Mouse (Mus musculus) left cerebral cortex, postnatal 10 days (tissue): ENCODE measurements around the gene Inpp1. TPM values are rescaled to one million over a fixed set of nuclear protein-coding genes. Genes with fewer than 3 reads are reported as not detected.
"Not testable (repeated sequence)": the region's sequence is repeated elsewhere in the genome, so short reads cannot be mapped to it uniquely, and the experiment has no call there.

Experiments
- DNase-seq, 2 experiments: peaks; one replicate each; pipeline ENCODE4 v3.0.0; 2021 to 2022; ENCODE audit warnings: low spot score in 2 of 2, mixed read lengths in 1 of 2; ENCODE audit errors: extremely low spot score in 1 of 2
- intact Hi-C: fragments of 180-260 bp; cut with DNase I; formaldehyde crosslinking; loops from one replicate; pipeline ENCODE4 v1.15.1; 2025
- total RNA-seq, 2 experiments: library from RNA; stranded (reverse); gene quantifications; 2 replicates each; pipeline ENCODE4 v1.2.3; 2021

Gene Inpp1
- 10 to 100 TPM; 40.6 to 46.6 TPM for total RNA-seq

DNA sequence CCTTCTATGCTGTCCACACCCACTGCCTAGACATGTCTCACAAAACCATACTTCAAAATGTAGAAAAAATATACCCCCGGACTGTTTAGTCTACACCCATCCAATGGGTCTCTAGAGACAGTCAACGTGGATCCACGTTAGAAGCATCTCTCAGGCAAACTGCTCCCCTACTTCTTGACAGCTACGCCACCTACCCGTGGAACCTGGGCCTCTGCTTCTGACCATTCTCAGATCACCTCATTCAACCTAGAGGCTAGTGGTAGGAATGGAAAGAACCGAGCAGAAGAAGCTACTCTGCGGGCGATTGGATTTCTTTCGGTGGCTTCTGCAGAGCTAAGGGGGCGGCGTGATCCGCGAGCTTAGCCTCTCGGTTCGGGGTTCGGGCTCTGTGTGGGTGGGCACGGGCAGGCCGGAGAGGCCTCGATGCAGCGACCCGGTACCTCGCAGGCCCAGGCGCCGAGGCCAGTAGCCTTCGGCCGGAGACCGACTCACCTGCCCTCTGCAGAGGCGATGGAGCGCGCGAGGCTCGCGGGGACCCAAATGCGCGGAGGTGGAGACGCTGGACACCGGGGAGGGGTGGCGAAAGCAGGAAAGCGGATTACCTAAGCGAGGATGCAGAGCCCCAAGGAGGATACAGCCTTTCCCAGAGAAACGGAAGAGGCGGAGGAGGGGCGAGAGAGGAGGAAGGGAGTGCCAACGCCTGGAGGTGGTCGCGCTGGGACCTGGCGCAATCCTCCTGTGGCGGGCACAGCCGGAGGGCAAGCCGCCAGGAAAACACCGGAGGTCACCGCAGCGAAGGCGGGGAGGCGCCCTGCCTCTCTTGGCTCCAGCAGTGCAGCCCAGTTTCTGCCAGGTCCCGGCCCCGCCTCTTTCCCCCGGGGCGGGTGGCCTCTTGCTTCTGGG is at the start of gene Inpp1:
Gene Inpp1 (minus strand): TSS at position 779 of the 903 bp plus-strand sequence.
- DNase-seq = peak; percentile 59 to 88
- intact Hi-C loops = no loop called here

- no peak for DNase-seq
- intact Hi-C loops = no loop called here
Measured at GRCm38 (mm10) chr1:52866007-52866406, 48.5 kb upstream of the Inpp1 start.

DNA sequence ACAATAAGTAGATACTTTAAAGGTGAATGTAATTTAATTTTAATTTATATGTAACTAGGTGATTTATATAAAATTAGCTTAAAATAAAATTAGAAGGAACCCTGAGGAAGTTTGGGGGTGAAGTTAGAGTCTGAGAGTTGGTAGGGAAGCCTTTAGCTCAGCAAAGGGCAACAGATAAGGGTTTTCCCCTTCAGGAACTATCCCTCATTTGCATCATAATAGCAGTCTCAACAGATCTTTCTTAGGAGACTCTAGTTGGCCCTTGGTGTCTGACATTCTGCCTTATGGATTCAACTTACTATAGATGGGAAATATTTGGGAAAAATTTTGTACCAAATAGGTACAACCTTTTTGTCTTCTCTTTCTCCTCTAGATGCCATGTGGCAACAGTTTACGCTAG is 46.7 kb upstream of the Inpp1 start:
- no peak for DNase-seq
- intact Hi-C loops = no loop called here

- intact Hi-C loops = no loop called here
Measured at GRCm38 (mm10) chr1:52855904-52856601, 38.6 kb upstream of the Inpp1 start.

DNA sequence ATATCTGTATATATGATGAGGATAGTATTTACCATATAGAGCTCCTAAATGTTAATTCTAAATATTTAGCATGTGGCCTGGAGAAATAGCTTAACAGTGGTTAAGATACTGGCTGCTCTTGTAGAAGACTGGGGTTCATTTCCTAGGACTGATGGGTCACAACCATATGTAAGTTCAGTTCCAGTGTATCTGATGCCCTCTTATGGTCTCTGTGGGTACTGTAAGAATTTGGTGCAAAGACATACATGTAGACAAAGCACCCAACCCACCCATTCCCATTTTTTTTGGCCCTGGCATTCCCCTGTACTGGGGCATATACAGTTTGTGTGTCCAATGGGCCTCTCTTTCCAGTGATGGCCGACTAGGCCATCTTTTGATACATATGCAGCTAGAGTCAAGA is 36.5 kb upstream of the Inpp1 start:
- DNase-seq = peak in 1 of 2 experiments; percentile 16
- intact Hi-C loops = not testable (repeated sequence)

More at GRCm38 (mm10) chr1:52855904-52856601, 38.6 kb upstream of the Inpp1 start:
- DNase-seq = no peak

DNA sequence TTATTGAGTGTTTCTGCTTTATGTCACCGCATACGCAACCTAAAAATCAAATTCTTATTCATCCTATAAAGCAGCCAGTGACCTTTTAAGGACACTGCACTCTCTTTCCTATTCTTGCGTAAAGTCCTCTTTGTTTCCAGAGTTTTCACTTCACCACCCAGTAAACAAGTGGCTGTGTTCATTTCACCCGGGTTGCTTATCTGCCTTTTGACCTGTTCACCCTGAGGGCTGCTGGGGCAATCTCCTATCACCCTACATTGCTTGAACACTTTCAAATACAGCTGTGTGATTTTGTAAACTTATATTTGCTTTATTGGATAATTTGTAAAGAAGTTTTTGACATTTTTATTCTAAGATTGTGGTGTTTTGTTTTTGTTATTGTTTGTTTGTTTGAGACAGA is 31.9 kb upstream of the Inpp1 start:
- DNase-seq = no peak
- intact Hi-C loops = no loop called here

- DNase-seq = no peak
- intact Hi-C loops = no loop called here
Measured at GRCm38 (mm10) chr1:52846556-52846955, 29.1 kb upstream of the Inpp1 start.

DNA sequence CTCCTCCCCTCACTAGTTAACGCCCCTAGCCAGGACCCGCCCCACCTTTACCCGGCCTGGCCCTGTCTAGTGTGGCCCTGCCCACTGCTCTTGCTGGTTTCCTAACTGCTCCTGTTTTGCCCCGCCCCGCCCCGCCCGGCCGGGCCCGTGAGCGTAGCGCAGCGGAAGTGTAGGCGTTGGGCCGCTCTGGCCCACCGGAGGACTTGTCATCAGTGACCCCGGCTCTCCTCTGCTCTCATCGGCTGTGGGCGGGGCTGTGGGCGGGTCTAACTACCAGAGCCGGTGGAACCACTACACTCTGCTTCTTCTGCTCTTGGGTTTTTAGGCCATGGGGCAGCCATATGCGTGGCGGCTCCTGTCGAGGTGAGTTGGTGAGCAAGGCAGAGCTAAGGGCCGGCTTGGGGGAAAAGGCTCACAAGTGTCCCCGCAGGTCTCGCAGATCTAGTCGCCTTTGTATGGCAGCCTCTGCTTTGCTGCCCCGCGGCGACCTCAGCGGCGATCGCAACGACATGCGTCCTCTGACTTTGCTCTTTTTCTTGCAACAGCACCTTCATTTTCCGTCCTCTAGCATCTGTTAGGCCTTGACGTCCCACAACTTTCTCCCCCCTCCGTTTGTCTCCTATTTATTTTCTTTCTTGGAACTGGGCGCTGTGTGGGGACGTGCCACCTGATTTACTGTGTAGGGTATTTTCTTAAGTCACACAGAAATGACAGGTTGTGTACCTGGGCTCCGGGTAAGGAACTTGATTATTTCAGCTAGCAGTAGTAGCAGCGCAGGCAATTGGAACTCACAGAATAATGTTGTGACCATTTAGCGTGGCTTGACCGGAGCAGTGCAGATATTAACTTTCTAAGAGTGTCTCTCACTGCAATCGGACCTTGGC is 27.5 kb upstream of the Inpp1 start, which contains the start of gene Hibch:
Gene Hibch (plus strand): TSS at position 148 of the 884 bp plus-strand sequence.
- DNase-seq = peak; percentile 94 to 99
- intact Hi-C loops = no loop called here

DNA sequence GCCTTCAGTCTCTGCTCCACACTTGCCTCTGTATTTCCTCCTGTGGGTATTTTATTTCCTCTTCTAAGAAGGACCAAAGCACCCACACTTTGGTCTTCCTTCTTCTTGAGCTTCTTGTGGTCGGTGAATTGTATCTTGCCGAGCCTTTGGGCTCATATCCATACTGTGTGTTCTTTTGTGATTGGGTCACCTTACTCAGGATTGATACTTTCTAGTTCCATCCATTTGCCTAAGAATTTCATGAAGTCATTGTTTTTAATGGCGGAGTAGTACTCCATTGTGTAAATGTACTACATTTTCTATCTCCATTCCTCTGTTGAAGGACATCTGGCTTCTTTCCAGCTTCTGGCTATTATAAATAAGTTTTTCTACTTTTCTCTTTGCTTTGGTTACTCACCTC is 26.9 kb upstream of the Inpp1 start:
- DNase-seq = no peak
- intact Hi-C loops = no loop called here

- intact Hi-C loops = no loop called here
- no peak for DNase-seq
Measured at GRCm38 (mm10) chr1:52839099-52839498, 21.6 kb upstream of the Inpp1 start.

- intact Hi-C loops = no loop called here
- no peak for DNase-seq
Measured at GRCm38 (mm10) chr1:52817813-52818147, 292 bp upstream of the Inpp1 start.

- intact Hi-C loops = no loop called here
- DNase-seq = peak in 1 of 2 experiments; percentile 32
Measured at GRCm38 (mm10) chr1:52816232-52816891, 1.1 kb downstream of the Inpp1 start.

DNA sequence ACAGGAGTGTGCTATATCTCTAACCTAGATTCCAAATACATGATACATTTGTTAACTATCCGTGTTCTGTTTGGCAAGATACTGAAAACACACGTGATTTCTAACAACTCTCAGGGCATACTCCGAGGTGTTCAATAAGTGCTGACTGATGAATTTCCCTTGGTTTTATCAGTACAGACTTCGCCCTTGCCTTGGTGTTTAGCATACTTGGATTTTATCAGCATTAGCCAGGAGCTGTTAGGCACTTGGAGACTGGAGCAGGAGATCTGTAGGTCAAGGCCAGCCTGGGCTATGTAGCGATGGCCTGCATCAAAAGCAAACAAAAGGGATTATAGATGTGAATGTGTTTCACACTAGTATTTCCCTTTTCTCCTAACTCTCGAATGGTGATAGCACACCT is 9.0 kb downstream of the Inpp1 start:
- intact Hi-C loops = no loop called here
- no peak for DNase-seq

GRCm38 (mm10) chr1:52805041-52805440 is 12.4 kb downstream of the Inpp1 start:
- no peak for DNase-seq
- intact Hi-C loops = no loop called here

DNA sequence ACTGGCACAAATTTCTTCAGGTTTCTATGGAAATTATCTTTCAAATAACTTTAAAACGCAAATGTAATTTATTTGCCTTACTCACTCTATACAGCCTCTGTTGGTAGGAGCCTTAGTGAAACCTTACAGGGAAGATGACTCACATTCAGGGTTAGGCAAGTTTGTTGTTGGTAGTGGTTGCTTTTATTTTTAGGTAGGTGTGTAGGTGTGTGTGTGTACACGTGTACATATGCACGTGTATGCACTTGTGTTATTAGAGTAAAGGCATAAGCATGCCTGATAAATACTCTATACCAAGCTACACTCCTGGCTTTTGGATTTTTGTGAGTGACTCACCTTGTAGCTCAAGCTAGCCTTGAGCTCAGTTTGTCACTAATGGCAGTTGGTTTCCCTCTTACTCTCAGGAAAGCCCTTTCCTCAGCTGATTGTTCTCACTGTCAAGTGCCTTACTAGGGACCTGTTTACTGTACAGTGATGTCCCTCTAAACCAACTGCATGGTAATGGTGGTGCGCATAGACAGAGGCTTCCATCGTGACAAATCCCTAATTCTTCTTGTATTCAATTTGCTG is 15.0 kb downstream of the Inpp1 start:
- intact Hi-C loops = no loop called here

DNA sequence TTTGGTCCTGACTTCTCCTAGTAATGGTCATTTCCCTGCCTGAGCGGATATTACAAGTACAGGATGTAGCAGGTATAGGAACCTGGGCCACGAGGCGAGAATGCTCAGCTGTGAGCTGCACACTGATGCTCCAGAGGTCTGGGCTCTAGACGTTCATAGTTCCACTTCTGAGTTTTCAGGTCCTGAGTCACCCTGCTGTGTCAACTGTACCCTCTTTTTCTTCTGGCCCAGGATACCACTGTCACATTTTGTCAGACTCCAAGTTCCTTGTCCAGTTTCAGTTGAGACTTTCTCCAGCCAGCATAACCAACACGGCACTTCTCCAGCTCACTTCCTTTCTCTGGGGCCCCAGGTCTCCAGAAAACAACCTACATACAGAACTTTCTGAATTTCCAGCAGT is 15.8 kb downstream of the Inpp1 start:
- intact Hi-C loops = no loop called here
- no peak for DNase-seq

More for the DNA sequence above, 15.0 kb downstream of the Inpp1 start:
- no peak for DNase-seq

DNA sequence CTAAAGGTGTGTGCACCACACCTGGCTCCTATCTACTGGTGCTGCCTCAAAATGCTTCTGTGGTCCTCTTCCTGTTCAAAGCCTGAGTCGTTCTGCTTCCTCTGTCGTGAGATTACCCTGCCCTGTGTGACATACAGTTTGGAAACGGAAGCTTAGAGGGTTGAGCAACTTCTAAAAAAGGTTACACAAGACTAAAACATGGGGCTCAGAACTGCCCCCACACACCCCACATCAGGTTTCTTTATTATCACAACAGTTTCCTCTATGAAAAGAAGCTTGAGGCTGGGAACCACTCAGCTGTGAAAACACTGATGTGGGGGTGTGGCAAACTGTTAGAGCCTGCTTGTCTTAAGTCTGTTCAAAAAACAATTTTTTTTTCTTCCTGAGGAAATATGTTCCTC is 17.1 kb downstream of the Inpp1 start:
- intact Hi-C loops = no loop called here

GRCm38 (mm10) chr1:52799772-52800171 is 17.7 kb downstream of the Inpp1 start:
- no peak for DNase-seq
- intact Hi-C loops = no loop called here

More for the DNA sequence above, 17.1 kb downstream of the Inpp1 start:
- DNase-seq = peak in 1 of 2 experiments; percentile 25
